Mouse (Mus musculus): ENCODE measurements around the gene Mov10l1.

- no peak for TF ChIP-seq CTCF (IDR thresholded peaks at IDR 0.05; ENCODE audit: control insufficient read depth, insufficient read depth, insufficient read length)
- TF ChIP-seq USF1 (IDR thresholded peaks at IDR 0.05; ENCODE audit: low read depth) = no peak
- no peak for TF ChIP-seq CEBPB (IDR thresholded peaks at IDR 0.05; ENCODE audit: low read depth)
- no peak for TF ChIP-seq MYOD1 (IDR thresholded peaks at IDR 0.05; ENCODE audit: control insufficient read depth, insufficient read length, low read depth)
- TF ChIP-seq MYOG (IDR thresholded peaks at IDR 0.05; ENCODE audit: control insufficient read depth, extremely low read depth, insufficient read length) = no peak
- no peak for TF ChIP-seq MAX (IDR thresholded peaks at IDR 0.05)
These were observed 38.7 kb upstream of the Mov10l1 start for GRCm38 (mm10) chr15:88943896-88944551.

Measured in C2C12 (cell line).